Comparison of ENCODE assay signal across 5 mouse cellular contexts in genomic region chr2:121512991-121513765, GRCm38 (mm10). TPM values are rescaled to one million over a fixed set of nuclear protein-coding genes. Genes with fewer than 3 reads are reported as not detected.
"Had no signal": no experiment of that assay in that cellular context is flagged by ENCODE, and none has a peak within 500 bp of the region (broad histone marks: within the 10 kb centered on the region; RNA-seq: fewer than 3 reads in every experiment).

No protein-coding gene starts in this region.

RNA-seq across cellular contexts. Expression of gene Serinc4, which starts 56.6 kb away (rescaled TPM):
- total RNA-seq: gastrocnemius, adult 2 months; gastrocnemius, postnatal 25 days; heart, adult 18-20 months; heart, postnatal 10 days had no signal
- polyA plus RNA-seq: limb, embryonic 12.5 days had no signal
